Mouse (Mus musculus): Measurements from ENCODE around the gene Tnfrsf26. TPM values are rescaled to one million over a fixed set of nuclear protein-coding genes. Genes with fewer than 3 reads are reported as not detected.
"Not testable (repeated sequence)": the region's sequence is repeated elsewhere in the genome, so short reads cannot be mapped to it uniquely, and the experiment has no call there.

Gene Tnfrsf26
- total RNA-seq (2021), result 1 to 10 TPM in 1 of 2 experiments, under 1 TPM in 1; 0.79 to 1.7 TPM
- long read RNA-seq, experiment 1, partial matches to known transcripts, result 0 of 2 reads
- long read RNA-seq, experiment 1, other reads (novel, unspliced or antisense), result 2 of 2 reads
- long read RNA-seq, experiment 2, partial matches to known transcripts, result 0 of 1 reads
- long read RNA-seq, experiment 2, other reads (novel, unspliced or antisense), result 1 of 1 reads

GRCm38 (mm10) chr7:143628540-143628939, at the start of gene Tnfrsf26:
Gene Tnfrsf26, minus strand, starts transcription at chr7:143628722.
- DNase-seq, result no peak

GRCm38 (mm10) chr7:143666427-143667311, 38.1 kb upstream of the Tnfrsf26 start:
- no peak for DNase-seq

GRCm38 (mm10) chr7:143663470-143663869, 34.9 kb upstream of the Tnfrsf26 start:
- no peak for DNase-seq

- DNase-seq, result no peak
These were observed 32.3 kb upstream of the Tnfrsf26 start for GRCm38 (mm10) chr7:143660797-143661196.

GRCm38 (mm10) chr7:143649769-143650346, 21.3 kb upstream of the Tnfrsf26 start:
- DNase-seq, result not testable (repeated sequence)

- DNase-seq, result peak; percentile 92 to 94
These were observed 20.7 kb upstream of the Tnfrsf26 start, which contains the start of gene Tnfrsf22 for GRCm38 (mm10) chr7:143649034-143649768. Gene Tnfrsf22, minus strand, starts transcription at chr7:143649661.

GRCm38 (mm10) chr7:143643949-143644348, 15.4 kb upstream of the Tnfrsf26 start:
- not testable (repeated sequence) for DNase-seq

- DNase-seq, result no peak
These were observed 8.2 kb upstream of the Tnfrsf26 start for GRCm38 (mm10) chr7:143636674-143637073.

- DNase-seq, result no peak
These were observed 3.0 kb upstream of the Tnfrsf26 start for GRCm38 (mm10) chr7:143631503-143631902.

GRCm38 (mm10) chr7:143629501-143629900, 979 bp upstream of the Tnfrsf26 start:
- no peak for DNase-seq

- no peak for DNase-seq
These were observed 801 bp downstream of the Tnfrsf26 start for GRCm38 (mm10) chr7:143627555-143628286.

- no peak for DNase-seq
These were observed 2.3 kb downstream of the Tnfrsf26 start for GRCm38 (mm10) chr7:143626178-143626577.

GRCm38 (mm10) chr7:143625151-143625550, 3.4 kb downstream of the Tnfrsf26 start:
- DNase-seq, result no peak

- DNase-seq, result no peak
These were observed 4.0 kb downstream of the Tnfrsf26 start for GRCm38 (mm10) chr7:143624561-143624960.

- peak in 1 of 2 experiments; percentile 21 for DNase-seq
These were observed 7.6 kb downstream of the Tnfrsf26 start for GRCm38 (mm10) chr7:143620951-143621350.

GRCm38 (mm10) chr7:143614404-143615135, 14.0 kb downstream of the Tnfrsf26 start:
- DNase-seq, result peak; percentile 28 to 41

GRCm38 (mm10) chr7:143612215-143612614, 16.3 kb downstream of the Tnfrsf26 start:
- peak in 1 of 2 experiments; percentile 10 for DNase-seq

GRCm38 (mm10) chr7:143605321-143605720, 23.2 kb downstream of the Tnfrsf26 start:
- no peak for DNase-seq

- no peak for DNase-seq
These were observed 23.6 kb downstream of the Tnfrsf26 start for GRCm38 (mm10) chr7:143604889-143605288.

GRCm38 (mm10) chr7:143601705-143602104, 26.8 kb downstream of the Tnfrsf26 start:
- no peak for DNase-seq
